Mouse (Mus musculus): Measurements from ENCODE around the gene Frmd8.

- no peak for TF ChIP-seq CTCF (IDR thresholded peaks at IDR 0.05; ENCODE audit: control insufficient read depth, insufficient read depth, low read length)
- no peak for TF ChIP-seq POLR2A (IDR thresholded peaks at IDR 0.05; ENCODE audit: borderline replicate concordance, control insufficient read depth, low read depth, low read length)
Observed at GRCm38 (mm10) chr19:5830776-5831175, 44.3 kb downstream of the Frmd8 start.
